Mouse (Mus musculus): ENCODE measurements around the gene Cpb2. TPM values are rescaled to one million over a fixed set of nuclear protein-coding genes. Genes with fewer than 3 reads are reported as not detected.

Cpb2 gene
- total and polyA plus RNA-seq, 2 experiments from 2014 or later = not detected

- TF ChIP-seq EP300 (IDR thresholded peaks at IDR 0.05; ENCODE audit: low read depth) (no peak), CTCF (IDR thresholded peaks at IDR 0.05; ENCODE audit: low read depth) (no peak)
- H3K4me2 ChIP-seq (ENCODE audit: low read depth, low read length) = no peak overlapping the region
- ATAC-seq (ENCODE audit: insufficient read depth, low read depth) (no peak), DNase-seq (ENCODE audit: low spot score) (no peak)
- no peaks in the 10 kb centered on the region for H3K4me1 ChIP-seq (ENCODE audit: control insufficient read depth, insufficient read depth)
- WGBS = 66% methylated on average over 11 of the region's 11 CpGs
- no peak overlapping the region for H3K27ac ChIP-seq (ENCODE audit: low read depth)
- no peak overlapping the region for H3K9ac ChIP-seq (replicated peaks; ENCODE audit: low read depth, low read length)
- no peak overlapping the region for H3K4me3 ChIP-seq (ENCODE audit: low read depth, low read length)
- H3K27me3 ChIP-seq (ENCODE audit: control insufficient read depth, insufficient read depth, low read length) = no peaks in the 10 kb centered on the region
- no peaks in the 10 kb centered on the region for H3K9me3 ChIP-seq (replicated peaks; ENCODE audit: control insufficient read depth, low read length)
- no peaks in the 10 kb centered on the region for H3K36me3 ChIP-seq (replicated peaks; ENCODE audit: control insufficient read depth, insufficient read depth, low read length)
These were observed 4.2 kb downstream of the Cpb2 start for GRCm38 (mm10) chr14:75246024-75247000.

GRCm38 (mm10) chr14:75250432-75250831, 8.3 kb downstream of the Cpb2 start:
- Histone ChIP-seq H3K4me2 (ENCODE audit: low read depth, low read length) (no peak overlapping the region), H3K9me3 (replicated peaks; ENCODE audit: control insufficient read depth, low read length) (no peaks in the 10 kb centered on the region), H3K4me1 (ENCODE audit: control insufficient read depth, insufficient read depth) (no peaks in the 10 kb centered on the region), H3K9ac (replicated peaks; ENCODE audit: low read depth, low read length) (no peak overlapping the region), H3K27me3 (ENCODE audit: control insufficient read depth, insufficient read depth, low read length) (no peaks in the 10 kb centered on the region), H3K4me3 (ENCODE audit: low read depth, low read length) (no peak overlapping the region), H3K27ac (ENCODE audit: low read depth) (no peak overlapping the region), H3K36me3 (replicated peaks; ENCODE audit: control insufficient read depth, insufficient read depth, low read length) (no peaks in the 10 kb centered on the region)
- no peak for TF ChIP-seq EP300 (IDR thresholded peaks at IDR 0.05; ENCODE audit: low read depth)
- ATAC-seq (ENCODE audit: insufficient read depth, low read depth) (no peak), DNase-seq (ENCODE audit: low spot score) (no peak)
- 81% methylated on average over 3 of the region's 3 CpGs for WGBS

DNA sequence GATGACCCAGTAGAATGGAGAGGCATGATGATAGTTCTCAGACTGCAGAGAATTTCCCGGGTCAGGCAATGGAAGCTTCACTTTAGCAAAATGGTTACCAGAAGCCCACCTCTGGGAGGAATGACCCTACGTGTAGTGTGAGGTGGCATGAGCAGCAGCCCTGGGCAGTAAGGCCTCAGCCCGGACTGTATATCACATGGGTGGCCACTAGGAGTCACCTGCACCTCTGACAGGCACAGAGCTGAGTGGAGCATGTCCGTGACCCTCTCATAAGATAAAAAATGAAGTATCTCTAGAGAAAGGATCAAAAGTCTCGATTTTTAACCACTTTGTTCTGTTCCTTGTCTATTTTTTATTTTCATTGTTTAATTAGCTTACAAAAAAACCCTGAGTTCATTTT, 14.4 kb downstream of the Cpb2 start:
- H3K27ac ChIP-seq (ENCODE audit: low read depth) = no peak overlapping the region
- 28% methylated on average over 5 of the region's 5 CpGs for WGBS
- TF ChIP-seq CTCF (IDR thresholded peaks at IDR 0.05; ENCODE audit: low read depth) (peak; percentile 50), EP300 (IDR thresholded peaks at IDR 0.05; ENCODE audit: low read depth) (no peak)
- H3K9ac ChIP-seq (replicated peaks; ENCODE audit: low read depth, low read length) = no peak overlapping the region
- no peaks in the 10 kb centered on the region for H3K27me3 ChIP-seq (ENCODE audit: control insufficient read depth, insufficient read depth, low read length)
- DNase-seq (ENCODE audit: low spot score) (no peak), ATAC-seq (ENCODE audit: insufficient read depth, low read depth) (0 out of 2 replicates have a peak, but pooled peaks have one; percentile 55)
- no peaks in the 10 kb centered on the region for H3K4me1 ChIP-seq (ENCODE audit: control insufficient read depth, insufficient read depth)
- no peaks in the 10 kb centered on the region for H3K36me3 ChIP-seq (replicated peaks; ENCODE audit: control insufficient read depth, insufficient read depth, low read length)
- H3K4me3 ChIP-seq (ENCODE audit: low read depth, low read length) = no peak overlapping the region
- H3K4me2 ChIP-seq (ENCODE audit: low read depth, low read length) = no peak overlapping the region
- H3K9me3 ChIP-seq (replicated peaks; ENCODE audit: control insufficient read depth, low read length) = no peaks in the 10 kb centered on the region

DNA sequence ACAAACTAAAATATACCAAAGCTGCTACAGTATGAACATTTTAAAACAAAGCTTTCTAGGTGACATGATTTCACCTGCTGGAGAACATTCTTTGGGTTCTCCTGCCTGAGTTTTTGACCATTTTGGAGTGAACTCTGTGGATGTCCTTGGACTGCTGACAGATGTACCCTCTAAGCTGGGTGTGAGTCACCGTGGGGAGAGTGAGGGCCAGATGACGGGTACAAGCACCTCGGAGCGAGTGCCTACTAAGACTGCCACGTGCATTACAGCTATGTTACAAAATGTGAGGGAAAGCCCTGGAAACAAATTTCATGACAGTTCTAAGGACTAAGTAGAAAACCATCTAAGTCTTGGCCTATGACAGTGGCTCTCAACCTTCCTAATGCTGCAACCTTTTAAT, 27.4 kb downstream of the Cpb2 start:
- Histone ChIP-seq H3K9ac (replicated peaks; ENCODE audit: low read depth, low read length) (no peak overlapping the region), H3K4me2 (ENCODE audit: low read depth, low read length) (no peak overlapping the region), H3K4me3 (ENCODE audit: low read depth, low read length) (no peak overlapping the region), H3K36me3 (replicated peaks; ENCODE audit: control insufficient read depth, insufficient read depth, low read length) (no peaks in the 10 kb centered on the region), H3K9me3 (replicated peaks; ENCODE audit: control insufficient read depth, low read length) (no peaks in the 10 kb centered on the region), H3K27ac (ENCODE audit: low read depth) (no peak overlapping the region), H3K4me1 (ENCODE audit: control insufficient read depth, insufficient read depth) (no peaks in the 10 kb centered on the region), H3K27me3 (ENCODE audit: control insufficient read depth, insufficient read depth, low read length) (no peaks in the 10 kb centered on the region)
- TF ChIP-seq EP300 (IDR thresholded peaks at IDR 0.05; ENCODE audit: low read depth) (no peak), CTCF (IDR thresholded peaks at IDR 0.05; ENCODE audit: low read depth) (no peak)
- no peak for DNase-seq (ENCODE audit: low spot score)
- WGBS = 46% methylated on average over 5 of the region's 5 CpGs
- ATAC-seq (ENCODE audit: insufficient read depth, low read depth) = no peak

- Histone ChIP-seq H3K9ac (replicated peaks; ENCODE audit: low read depth, low read length) (no peak overlapping the region), H3K4me2 (ENCODE audit: low read depth, low read length) (no peak overlapping the region), H3K27ac (ENCODE audit: low read depth) (no peak overlapping the region), H3K4me3 (ENCODE audit: low read depth, low read length) (no peak overlapping the region), H3K27me3 (ENCODE audit: control insufficient read depth, insufficient read depth, low read length) (no peaks in the 10 kb centered on the region), H3K9me3 (replicated peaks; ENCODE audit: control insufficient read depth, low read length) (no peaks in the 10 kb centered on the region), H3K36me3 (replicated peaks; ENCODE audit: control insufficient read depth, insufficient read depth, low read length) (no peaks in the 10 kb centered on the region), H3K4me1 (ENCODE audit: control insufficient read depth, insufficient read depth) (peaks cover 5% of the 10 kb centered on the region; the same call in 1 of the 2 replicates)
- DNase-seq (ENCODE audit: low spot score) (no peak), ATAC-seq (ENCODE audit: insufficient read depth, low read depth) (no peak)
- TF ChIP-seq CTCF (IDR thresholded peaks at IDR 0.05; ENCODE audit: low read depth) (no peak), EP300 (IDR thresholded peaks at IDR 0.05; ENCODE audit: low read depth) (no peak)
- WGBS = 79% methylated on average over 6 of the region's 6 CpGs
These were observed 37.6 kb downstream of the Cpb2 start for GRCm38 (mm10) chr14:75279716-75280115.

Measured in heart, postnatal 0 days (tissue).